22 mouse cellular contexts compared by ENCODE assay signal in the genomic region with DNA sequence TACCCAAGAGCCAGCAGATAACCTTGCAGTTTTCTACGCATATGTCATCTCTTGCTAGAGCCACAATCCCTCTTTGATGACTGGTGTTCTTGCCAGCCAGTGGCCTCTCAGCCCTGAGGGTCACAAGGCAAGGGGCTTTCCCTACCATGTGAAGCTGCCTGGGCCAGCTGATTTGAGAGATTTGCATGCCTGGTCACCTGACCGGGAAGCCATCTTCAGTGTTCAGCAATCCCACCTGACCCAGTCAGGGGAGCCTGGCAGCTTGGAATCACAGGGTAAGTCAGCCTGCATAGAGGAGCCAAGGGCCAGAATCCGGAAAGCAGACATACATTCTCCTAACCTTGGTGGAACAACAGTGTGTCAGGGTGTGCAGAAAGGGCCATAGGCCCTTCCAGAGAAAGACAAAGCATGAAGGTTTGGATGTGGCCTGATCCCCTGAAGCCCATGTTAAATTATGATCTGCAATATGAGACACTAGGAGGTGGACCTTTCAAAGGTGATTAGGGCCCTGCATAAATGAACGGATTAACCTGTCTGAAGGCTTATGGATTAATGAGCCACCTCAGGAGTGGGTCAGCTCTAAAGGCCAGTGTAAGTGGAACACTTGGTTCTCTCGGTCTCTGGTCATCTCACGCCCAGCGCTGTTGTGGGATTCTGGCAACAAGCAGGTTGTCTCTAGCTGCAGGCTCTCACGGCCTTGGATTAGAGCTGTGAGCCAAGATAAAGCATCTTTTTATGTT. TPM values are rescaled to one million over a fixed set of nuclear protein-coding genes. Genes with fewer than 3 reads are reported as not detected.
DNase-seq lines count a peak whose midpoint lies in the region; ATAC-seq lines count a peak whose summit lies in the region.
"Had no signal": no experiment of that assay in that cellular context is flagged by ENCODE, and none has a peak within 500 bp of the region (broad histone marks: within the 10 kb centered on the region; RNA-seq: fewer than 3 reads in every experiment).

No protein-coding gene starts in this region.

- peak; percentile 26; the same call in 1 of the 2 replicates for ATAC-seq in neutrophil, adult 5-6 weeks (ENCODE audit: extremely low read depth, insufficient number of reproducible peaks, low FRiP score, poor library complexity, severe bottlenecking)
- no peak for ATAC-seq in erythroblast, adult 5-6 weeks (replicated peaks; ENCODE audit: low FRiP score, poor library complexity, severe bottlenecking)
- ATAC-seq: forebrain, embryonic 14.5 days; intestine, postnatal 0 days had no signal

- DNase-seq in retina, adult 2 months (ENCODE audit: low read depth, low spot score): peak; percentile 77
- no peak for DNase-seq in retina, embryonic 14.5 days (ENCODE audit: low spot score)
- DNase-seq in adrenal gland, adult 8-10 months: peak; percentile 64
- no peak for DNase-seq in embryo, embryonic 11 days
- DNase-seq in cerebellum, postnatal 14 days: no peak
- DNase-seq: cerebellum, adult 11 months; cerebellum, adult 9-11 months; gastrocnemius, postnatal 25 days; heart, adult 18-20 months; heart, postnatal 10 days; kidney, adult 9 months; kidney, postnatal 25 days; lung, postnatal 36 days; right cerebral cortex, adult 18-20 months; thymus, adult 2 months had no signal

RNA-seq across cellular contexts. Expression of a gene that starts 9.2 kb away (rescaled TPM):
- 10 to 100 TPM; 21.8 to 30.1 (median 25.7) TPM for total RNA-seq in adrenal gland, adult 8-10 months (2022)
- total RNA-seq in neutrophil, adult 5-6 weeks (2017): 33.0 and 38.8 TPM in 2 replicates
- total RNA-seq in erythroblast, adult 5-6 weeks (2015; ENCODE audit: low replicate concordance): 17.3 and 29.4 TPM in 2 replicates
- 34.7 and 53.5 TPM in 2 replicates for total RNA-seq in erythroblast, adult 5-6 weeks (2017; ENCODE audit: low replicate concordance)

RNA-seq across cellular contexts. Expression of a gene that starts 28.0 kb away (rescaled TPM):
- total RNA-seq in adrenal gland, adult 8-10 months (2022): 100 to 1,000 TPM; 575 to 749 (median 648) TPM
- total RNA-seq in neutrophil, adult 5-6 weeks (2017): 2,143 and 2,209 TPM in 2 replicates
- 966 and 1,002 TPM in 2 replicates for total RNA-seq in erythroblast, adult 5-6 weeks (2015; ENCODE audit: low replicate concordance)
- total RNA-seq in erythroblast, adult 5-6 weeks (2017; ENCODE audit: low replicate concordance): 1,471 and 1,473 TPM in 2 replicates

RNA-seq across cellular contexts. Expression of a gene that starts 51.2 kb away (rescaled TPM):
- total RNA-seq in adrenal gland, adult 8-10 months (2022): 1 to 10 TPM; 1.1 to 3.0 (median 1.4) TPM
- not detected in 2 replicates for total RNA-seq in neutrophil, adult 5-6 weeks (2017)
- total RNA-seq in erythroblast, adult 5-6 weeks (2015; ENCODE audit: low replicate concordance): not detected in 2 replicates
- not detected in 2 replicates for total RNA-seq in erythroblast, adult 5-6 weeks (2017; ENCODE audit: low replicate concordance)
- total RNA-seq: gastrocnemius, adult 18-20 months; gastrocnemius, postnatal 25 days; heart, adult 18-20 months; hematopoietic stem cell, adult 5-6 weeks; megakaryocyte, adult 5-6 weeks had no signal

Comparison
In these comparisons a context has a peak if more than half of its experiments do, and no peak if none do; other contexts are left out.
1. DNase-seq: peak in retina, adult 2 months (single experiment) and adrenal gland, adult 8-10 months (single experiment); none in retina, embryonic 14.5 days (single experiment), embryo, embryonic 11 days (single experiment) and cerebellum, postnatal 14 days (0 of 2).